Mouse (Mus musculus) embryonic fibroblast, embryonic 13.5 days (primary cell): ENCODE data around the gene Mastl.

Source experiments
- CTCF ChIP-seq: IDR thresholded peaks from 2 replicates; pipeline ENCODE4 v1.5.1; 2011; ENCODE audit warnings: mild to moderate bottlenecking, control low read depth, low read length, moderate library complexity, borderline replicate concordance; ENCODE audit not compliant: insufficient read depth
- POLR2A ChIP-seq: IDR thresholded peaks from 2 replicates; pipeline ENCODE4 v1.6.1; 2011; ENCODE audit warnings: low read depth, mild to moderate bottlenecking, control low read depth, low read length, moderate library complexity

GRCm38 (mm10) chr2:23172305-23172704, 16.5 kb upstream of the Mastl start:
- TF ChIP-seq CTCF (no peak), POLR2A (no peak)
